Mouse (Mus musculus) kidney, adult 2 months (tissue): Measurements from ENCODE around the gene Chd5.

Experiments used
- CTCF ChIP-seq: fragments of 200-500 bp; conservative IDR thresholded peaks from 2 replicates; pipeline ENCODE4 v1.5.1; 2011; ENCODE audit warnings: low read depth, mild to moderate bottlenecking, control low read depth, low read length, moderate library complexity, mixed read lengths; ENCODE audit not compliant: insufficient read depth, insufficient read length
- POLR2A ChIP-seq: fragments of 200-500 bp; IDR thresholded peaks from one replicate; pipeline ENCODE4 v1.6.1; 2011; ENCODE audit warnings: low read depth, low read length, control low read depth

GRCm38 (mm10) chr4:152298836-152299235, 39.6 kb upstream of the Chd5 start:
- no peak for TF ChIP-seq POLR2A
- TF ChIP-seq CTCF = no peak
